Mouse (Mus musculus) thymus, adult 2 months (tissue): ENCODE measurements around the gene Ndp.

Experiments used
- CTCF ChIP-seq: fragments of 200-500 bp; IDR thresholded peaks from 2 replicates; pipeline ENCODE4 v1.5.1; 2012; ENCODE audit warnings: mild to moderate bottlenecking, control low read depth, low read length, moderate library complexity, borderline replicate concordance; ENCODE audit not compliant: control insufficient read depth, poor library complexity, insufficient read depth; ENCODE audit errors: extremely low read depth
- POLR2A ChIP-seq: fragments of 200-500 bp; IDR thresholded peaks from 2 replicates; pipeline ENCODE4 v1.6.1; 2012; ENCODE audit warnings: mild to moderate bottlenecking, low read length, control low read depth, moderate library complexity; ENCODE audit not compliant: control insufficient read depth, poor library complexity, insufficient read depth; ENCODE audit errors: extremely low read depth

GRCm38 (mm10) chrX:16836488-16837082, 75.0 kb downstream of the Ndp start:
- no peak for TF ChIP-seq CTCF
- no peak for TF ChIP-seq POLR2A
